Mouse (Mus musculus): ENCODE measurements around the gene Gm5460. TPM values are rescaled to one million over a fixed set of nuclear protein-coding genes. Genes with fewer than 3 reads are reported as not detected.

Gm5460 gene
- total and polyA plus RNA-seq, 2 experiments from 2014 or later = not detected

GRCm38 (mm10) chr14:34087856-34088398 is 71.4 kb downstream of the Gm5460 start:
- WGBS = 76% methylated on average over 2 of the region's 2 CpGs
- H3K36me3 ChIP-seq (ENCODE audit: insufficient read depth) = no peaks in the 10 kb centered on the region
- no peak overlapping the region for H3K4me2 ChIP-seq (ENCODE audit: low read depth)
- no peaks in the 10 kb centered on the region for H3K9me3 ChIP-seq (ENCODE audit: low read length)
- no peaks in the 10 kb centered on the region for H3K27me3 ChIP-seq (ENCODE audit: insufficient read depth, low read length)
- ATAC-seq = no peak
- no peaks in the 10 kb centered on the region for H3K4me1 ChIP-seq (ENCODE audit: insufficient read depth)
- TF ChIP-seq CTCF (IDR thresholded peaks at IDR 0.05; ENCODE audit: low read depth) = no peak
- H3K9ac ChIP-seq = no peak overlapping the region
- H3K4me3 ChIP-seq (ENCODE audit: low read depth, low read length) = no peak overlapping the region
- DNase-seq = no peak
- no peak overlapping the region for H3K27ac ChIP-seq (ENCODE audit: low read depth, low read length)

GRCm38 (mm10) chr14:34089796-34090195 is 73.2 kb downstream of the Gm5460 start:
- no peak overlapping the region for H3K9ac ChIP-seq
- no peaks in the 10 kb centered on the region for H3K27me3 ChIP-seq (ENCODE audit: insufficient read depth, low read length)
- H3K4me2 ChIP-seq (ENCODE audit: low read depth) = no peak overlapping the region
- DNase-seq (no peak), ATAC-seq (no peak)
- H3K36me3 ChIP-seq (ENCODE audit: insufficient read depth) = no peaks in the 10 kb centered on the region
- no peak for TF ChIP-seq CTCF (IDR thresholded peaks at IDR 0.05; ENCODE audit: low read depth)
- no peak overlapping the region for H3K27ac ChIP-seq (ENCODE audit: low read depth, low read length)
- 86% methylated on average over 8 of the region's 8 CpGs for WGBS
- H3K9me3 ChIP-seq (ENCODE audit: low read length) = no peaks in the 10 kb centered on the region
- no peaks in the 10 kb centered on the region for H3K4me1 ChIP-seq (ENCODE audit: insufficient read depth)
- H3K4me3 ChIP-seq (ENCODE audit: low read depth, low read length) = no peak overlapping the region

GRCm38 (mm10) chr14:34091475-34091874 is 74.9 kb downstream of the Gm5460 start:
- Histone ChIP-seq H3K27me3 (ENCODE audit: insufficient read depth, low read length) (no peaks in the 10 kb centered on the region), H3K9ac (no peak overlapping the region), H3K4me3 (ENCODE audit: low read depth, low read length) (no peak overlapping the region), H3K36me3 (ENCODE audit: insufficient read depth) (no peaks in the 10 kb centered on the region), H3K4me1 (ENCODE audit: insufficient read depth) (no peaks in the 10 kb centered on the region), H3K4me2 (ENCODE audit: low read depth) (no peak overlapping the region), H3K9me3 (ENCODE audit: low read length) (no peaks in the 10 kb centered on the region), H3K27ac (ENCODE audit: low read depth, low read length) (no peak overlapping the region)
- no peak for TF ChIP-seq CTCF (IDR thresholded peaks at IDR 0.05; ENCODE audit: low read depth)
- DNase-seq (no peak), ATAC-seq (no peak)
- WGBS = 92% methylated on average over 5 of the region's 5 CpGs

GRCm38 (mm10) chr14:34092856-34093255 is 76.3 kb downstream of the Gm5460 start:
- ATAC-seq = no peak
- DNase-seq = no peak
- no peaks in the 10 kb centered on the region for H3K27me3 ChIP-seq (ENCODE audit: insufficient read depth, low read length)
- no peak for TF ChIP-seq CTCF (IDR thresholded peaks at IDR 0.05; ENCODE audit: low read depth)
- no peaks in the 10 kb centered on the region for H3K36me3 ChIP-seq (ENCODE audit: insufficient read depth)
- no peaks in the 10 kb centered on the region for H3K9me3 ChIP-seq (ENCODE audit: low read length)
- no peak overlapping the region for H3K27ac ChIP-seq (ENCODE audit: low read depth, low read length)
- H3K4me3 ChIP-seq (ENCODE audit: low read depth, low read length) = no peak overlapping the region
- no peak overlapping the region for H3K4me2 ChIP-seq (ENCODE audit: low read depth)
- no peaks in the 10 kb centered on the region for H3K4me1 ChIP-seq (ENCODE audit: insufficient read depth)
- H3K9ac ChIP-seq = no peak overlapping the region
- 100% methylated on average over 1 of the region's 1 CpGs for WGBS

GRCm38 (mm10) chr14:34096161-34096560 is 79.6 kb downstream of the Gm5460 start:
- H3K27ac ChIP-seq (ENCODE audit: low read depth, low read length) = no peak overlapping the region
- no peaks in the 10 kb centered on the region for H3K27me3 ChIP-seq (ENCODE audit: insufficient read depth, low read length)
- H3K9me3 ChIP-seq (ENCODE audit: low read length) = no peaks in the 10 kb centered on the region
- DNase-seq (no peak), ATAC-seq (no peak)
- 55% methylated on average over 5 of the region's 5 CpGs for WGBS
- TF ChIP-seq CTCF (IDR thresholded peaks at IDR 0.05; ENCODE audit: low read depth) = no peak
- H3K4me1 ChIP-seq (ENCODE audit: insufficient read depth) = no peaks in the 10 kb centered on the region
- H3K4me2 ChIP-seq (ENCODE audit: low read depth) = no peak overlapping the region
- no peak overlapping the region for H3K9ac ChIP-seq
- H3K36me3 ChIP-seq (ENCODE audit: insufficient read depth) = no peaks in the 10 kb centered on the region
- H3K4me3 ChIP-seq (ENCODE audit: low read depth, low read length) = no peak overlapping the region

Other genes starting within 250 kb of the Gm5460 start
- 6.8 and 8.8 TPM in 2 replicates for gene Gdf10, start 93.2 kb upstream of the Gm5460 start, total RNA-seq (2014; rRNA removed)
- 9.6 and 10.6 TPM in 2 replicates for gene Gdf10, start 93.2 kb upstream of the Gm5460 start, polyA plus RNA-seq (2015; fragmentation: Nextera tagmentation; extraction: Ambion mirVana)
- 0.05 TPM in 1 of 2 replicates, not detected in the other for gene Gdf2, start 75.7 kb upstream of the Gm5460 start, total RNA-seq (2014; rRNA removed)
- 0.06 TPM in 1 of 2 replicates, not detected in the other for gene Gdf2, start 75.7 kb upstream of the Gm5460 start, polyA plus RNA-seq (2015; fragmentation: Nextera tagmentation; extraction: Ambion mirVana)
- 0.29 and 0.46 TPM in 2 replicates for gene Rbp3, start 62.8 kb upstream of the Gm5460 start, total RNA-seq (2014; rRNA removed)
- 0.16 and 0.34 TPM in 2 replicates for gene Rbp3, start 62.8 kb upstream of the Gm5460 start, polyA plus RNA-seq (2015; fragmentation: Nextera tagmentation; extraction: Ambion mirVana)
- gene Zfp488, start 38.0 kb upstream of the Gm5460 start, total RNA-seq (2014; rRNA removed) = 1.3 and 1.8 TPM in 2 replicates
- 0.36 TPM in 2 replicates for gene Zfp488, start 38.0 kb upstream of the Gm5460 start, polyA plus RNA-seq (2015; fragmentation: Nextera tagmentation; extraction: Ambion mirVana)
- gene Gm30083, start 1.6 kb upstream of the Gm5460 start, total RNA-seq (2014; rRNA removed) = not detected in 2 replicates
- gene Gm30083, start 1.6 kb upstream of the Gm5460 start, polyA plus RNA-seq (2015; fragmentation: Nextera tagmentation; extraction: Ambion mirVana) = not detected in 2 replicates
- not detected in 2 replicates for gene Antxrl, start 35.9 kb downstream of the Gm5460 start, total RNA-seq (2014; rRNA removed)
- gene Antxrl, start 35.9 kb downstream of the Gm5460 start, polyA plus RNA-seq (2015; fragmentation: Nextera tagmentation; extraction: Ambion mirVana) = not detected in 2 replicates
- 0.14 and 0.54 TPM in 2 replicates for gene Anxa8, start 69.2 kb downstream of the Gm5460 start, total RNA-seq (2014; rRNA removed)
- 0.40 and 0.63 TPM in 2 replicates for gene Anxa8, start 69.2 kb downstream of the Gm5460 start, polyA plus RNA-seq (2015; fragmentation: Nextera tagmentation; extraction: Ambion mirVana)
- not detected in 2 replicates for gene A630023A22Rik, start 86.0 kb downstream of the Gm5460 start, total RNA-seq (2014; rRNA removed)
- not detected in 2 replicates for gene A630023A22Rik, start 86.0 kb downstream of the Gm5460 start, polyA plus RNA-seq (2015; fragmentation: Nextera tagmentation; extraction: Ambion mirVana)
- gene Npy4r, start 135.7 kb downstream of the Gm5460 start, total RNA-seq (2014; rRNA removed) = 0.08 and 0.19 TPM in 2 replicates
- gene Npy4r, start 135.7 kb downstream of the Gm5460 start, polyA plus RNA-seq (2015; fragmentation: Nextera tagmentation; extraction: Ambion mirVana) = 0.05 and 0.10 TPM in 2 replicates
- 23.3 and 26.0 TPM in 2 replicates for gene Gprin2, start 184.9 kb downstream of the Gm5460 start, total RNA-seq (2014; rRNA removed)
- 6.9 and 8.0 TPM in 2 replicates for gene Gprin2, start 184.9 kb downstream of the Gm5460 start, polyA plus RNA-seq (2015; fragmentation: Nextera tagmentation; extraction: Ambion mirVana)
- 1.0 and 1.5 TPM in 2 replicates for gene Syt15, start 202.8 kb downstream of the Gm5460 start, total RNA-seq (2014; rRNA removed)
- gene Syt15, start 202.8 kb downstream of the Gm5460 start, polyA plus RNA-seq (2015; fragmentation: Nextera tagmentation; extraction: Ambion mirVana) = 0.35 and 0.65 TPM in 2 replicates